ENCODE assay signal across 9 mouse cellular contexts in genomic region chr14:26303111-26303510, GRCm38 (mm10). TPM values are rescaled to one million over a fixed set of nuclear protein-coding genes. Genes with fewer than 3 reads are reported as not detected.
DNase-seq lines count a peak whose midpoint lies in the region; ATAC-seq and TF ChIP-seq lines count a peak whose summit lies in the region.
"Had no signal": no experiment of that assay in that cellular context is flagged by ENCODE, and none has a peak within 500 bp of the region (broad histone marks: within the 10 kb centered on the region; RNA-seq: fewer than 3 reads in every experiment).

No protein-coding gene starts in this region.

- DNase-seq in heart, adult 8-10 months (ENCODE audit: low spot score), result peak; percentile 65
- DNase-seq in heart, embryonic 10.5 days (ENCODE audit: low spot score), result no peak
- DNase-seq in G1E (ENCODE audit: low spot score), result peak; percentile 5
- peak; percentile 62 for DNase-seq in left cerebral cortex, adult 11 months (ENCODE audit: low spot score)
- peak; percentile 91 for DNase-seq in midbrain, postnatal 0 days (ENCODE audit: low spot score)
- no peak for DNase-seq in gastrocnemius, postnatal 10 days

- H3K9me3 ChIP-seq in heart, embryonic 10.5 days, result no peaks in the 10 kb centered on the region
- no peaks in the 10 kb centered on the region for H3K9me3 ChIP-seq in G1E (replicated peaks)
- H3K9me3 ChIP-seq in midbrain, postnatal 0 days (ENCODE audit: low read length), result no peaks in the 10 kb centered on the region

- no peak overlapping the region for H3K27ac ChIP-seq in heart, embryonic 10.5 days
- no peak overlapping the region for H3K27ac ChIP-seq in midbrain, postnatal 0 days (ENCODE audit: low read depth, low read length)
- H3K27ac ChIP-seq: macrophage had no signal

- ATAC-seq in G1E (ENCODE audit: extremely low read depth, insufficient number of reproducible peaks, low FRiP score, poor library complexity, severe bottlenecking), result no peak
- peak; percentile 69 for ATAC-seq in common myeloid progenitor, adult 5-6 weeks (replicated peaks; ENCODE audit: low read depth, poor library complexity, severe bottlenecking)
- peak; percentile 42 to 59; a peak in 3 of 4 replicates for ATAC-seq in hematopoietic stem cell, adult 5-6 weeks (replicated peaks in 1 of 2; ENCODE audit: insufficient read depth in 1 of 2, low FRiP score in 2 of 2, low TSS enrichment in 1 of 2, low read depth in 1 of 2, poor library complexity in 2 of 2, severe bottlenecking in 2 of 2)
- ATAC-seq in midbrain, postnatal 0 days (ENCODE audit: low FRiP score), result 0 out of 2 replicates have a peak, but pooled peaks have one; percentile 44

- H3K36me3 ChIP-seq in heart, embryonic 10.5 days, result no peaks in the 10 kb centered on the region
- no peaks in the 10 kb centered on the region for H3K36me3 ChIP-seq in G1E (replicated peaks)
- H3K36me3 ChIP-seq in midbrain, postnatal 0 days (ENCODE audit: insufficient read depth, low read length), result no peaks in the 10 kb centered on the region

- no peak overlapping the region for H3K9ac ChIP-seq in midbrain, postnatal 0 days (replicated peaks; ENCODE audit: low read length, poor library complexity, severe bottlenecking)

- no peaks in the 10 kb centered on the region for H3K4me1 ChIP-seq in heart, embryonic 10.5 days
- H3K4me1 ChIP-seq in G1E (ENCODE audit: insufficient read depth, low read depth, low read length), result no peaks in the 10 kb centered on the region
- no peaks in the 10 kb centered on the region for H3K4me1 ChIP-seq in midbrain, postnatal 0 days (ENCODE audit: insufficient read depth, low read length)

- peaks cover 10% of the 10 kb centered on the region; the same call in 1 of the 2 replicates for H3K27me3 ChIP-seq in heart, embryonic 10.5 days (ENCODE audit: insufficient read depth, poor library complexity, severe bottlenecking)
- H3K27me3 ChIP-seq in G1E (ENCODE audit: insufficient read depth, low read length), result peaks cover 7% of the 10 kb centered on the region
- no peaks in the 10 kb centered on the region for H3K27me3 ChIP-seq in midbrain, postnatal 0 days (ENCODE audit: insufficient read depth, low read length)

- TF ChIP-seq CTCF in G1E (IDR thresholded peaks at IDR 0.05; ENCODE audit: low read depth, low read length), result no peak
- peak; percentile 95 for TF ChIP-seq CTCF in midbrain, postnatal 0 days (IDR thresholded peaks at IDR 0.05)

- H3K4me2 ChIP-seq in midbrain, postnatal 0 days (ENCODE audit: low read depth, low read length, poor library complexity, severe bottlenecking), result no peak overlapping the region

- no peak overlapping the region for H3K4me3 ChIP-seq in heart, embryonic 10.5 days
- H3K4me3 ChIP-seq in G1E (ENCODE audit: low read depth, low read length), result no peak overlapping the region
- H3K4me3 ChIP-seq in midbrain, postnatal 0 days (ENCODE audit: low read depth, low read length), result no peak overlapping the region

- 29% methylated on average over 2 of the region's 2 CpGs for WGBS in heart, embryonic 10.5 days
- 29% methylated on average over 2 of the region's 2 CpGs for WGBS in midbrain, postnatal 0 days

RNA-seq across cellular contexts. Expression of gene Duxbl3, which starts 45.3 kb away (rescaled TPM):
- total RNA-seq in heart, adult 8-10 months (2022), result not detected
- 1.1 TPM in 1 of 2 replicates, not detected in the other for polyA plus RNA-seq in heart, embryonic 10.5 days (2016; fragmentation: Nextera tagmentation; extraction: Ambion mirVana)
- total RNA-seq in G1E (2014; fragmentation: Nextera tagmentation) (not detected in 2 replicates), G1E (2017) (0.12 TPM in 1 of 2 replicates, not detected in the other)
- not detected in 2 replicates for polyA plus RNA-seq in G1E (2012)
- not detected in 2 replicates for total RNA-seq in common myeloid progenitor, adult 5-6 weeks (2017)
- not detected in 2 replicates for total RNA-seq in hematopoietic stem cell, adult 5-6 weeks (2017)
- total RNA-seq in midbrain, postnatal 0 days (2014; rRNA removed), result 0.66 and 2.5 TPM in 2 replicates
- polyA plus RNA-seq in midbrain, postnatal 0 days (2015; fragmentation: Nextera tagmentation; extraction: Ambion mirVana), result 2.4 and 2.6 TPM in 2 replicates
- 1 to 10 TPM in 1 of 2 experiments, under 1 TPM in 1; 0.85 to 3.1 TPM for total RNA-seq in gastrocnemius, postnatal 10 days (2021)
- polyA plus RNA-seq: macrophage had no signal

Comparison
In these comparisons a context has a peak if more than half of its experiments do, and no peak if none do; other contexts are left out.
1. DNase-seq: peak in heart, adult 8-10 months (single experiment), G1E (single experiment), left cerebral cortex, adult 11 months (single experiment) and midbrain, postnatal 0 days (single experiment); none in heart, embryonic 10.5 days (single experiment) and gastrocnemius, postnatal 10 days (single experiment).